Mouse (Mus musculus) urinary bladder, postnatal 36 days (tissue): ENCODE data around the gene Slc25a51.
"Not testable (repeated sequence)": the region's sequence is repeated elsewhere in the genome, so short reads cannot be mapped to it uniquely, and the experiment has no call there.

ENCODE experiments used
- DNase-seq, 2 experiments: peaks; one replicate each; pipeline ENCODE4 v3.0.0; 2022; ENCODE audit warnings: low spot score in 2 of 2, mixed read lengths in 1 of 2

Gene Slc25a51

GRCm38 (mm10) chr4:45399421-45400210 is 8.9 kb downstream of the Slc25a51 start:
- no peak for DNase-seq

- not testable (repeated sequence) for DNase-seq
Observed at GRCm38 (mm10) chr4:45398315-45398714, 10.3 kb downstream of the Slc25a51 start.

- DNase-seq: not testable (repeated sequence)
Observed at GRCm38 (mm10) chr4:45396211-45396610, 12.4 kb downstream of the Slc25a51 start.

DNA sequence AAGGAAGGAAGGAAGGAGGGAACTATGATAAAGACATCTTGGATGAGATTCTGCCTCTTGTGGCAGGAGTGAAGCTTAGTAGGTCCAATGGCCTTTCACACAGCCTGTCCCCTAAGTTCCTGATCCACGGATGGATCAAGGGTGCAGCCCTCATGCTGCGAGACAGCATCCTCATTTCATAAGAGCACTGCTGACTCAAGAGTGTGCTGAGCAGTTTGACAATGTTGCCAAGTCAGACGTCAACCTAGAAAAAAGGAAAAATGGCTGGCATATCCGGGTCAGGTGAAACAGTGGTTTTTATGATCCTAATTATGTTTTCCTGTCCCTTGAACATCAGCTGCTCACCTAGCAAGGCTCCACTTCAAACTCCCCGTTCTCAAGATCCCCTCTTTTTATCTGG is 14.9 kb downstream of the Slc25a51 start:
- DNase-seq: no peak

- DNase-seq: no peak
Observed at GRCm38 (mm10) chr4:45392994-45393393, 15.6 kb downstream of the Slc25a51 start.

GRCm38 (mm10) chr4:45392572-45392971 is 16.0 kb downstream of the Slc25a51 start:
- no peak for DNase-seq

DNA sequence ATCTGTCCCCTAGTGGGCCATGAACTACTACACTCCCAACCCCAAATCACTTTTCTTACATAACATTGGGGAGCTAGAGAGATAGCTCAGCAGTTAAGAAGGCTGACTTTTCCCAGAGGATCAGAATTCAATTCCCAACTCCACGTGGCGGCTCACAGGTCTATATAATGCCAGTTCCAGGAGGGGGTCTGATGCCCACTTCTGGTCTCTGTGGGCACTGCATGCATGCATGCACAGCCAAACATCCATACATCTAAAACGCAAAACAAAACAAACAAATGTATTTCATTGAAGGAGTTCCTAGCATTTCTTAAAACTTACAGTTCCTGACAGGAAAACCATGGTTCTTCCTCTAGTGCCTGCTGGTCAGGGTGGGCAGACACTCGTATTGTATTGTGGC is 16.5 kb downstream of the Slc25a51 start:
- no peak for DNase-seq

GRCm38 (mm10) chr4:45387296-45387695 is 21.3 kb downstream of the Slc25a51 start:
- DNase-seq: not testable (repeated sequence)

GRCm38 (mm10) chr4:45382133-45382532 is 26.4 kb downstream of the Slc25a51 start:
- DNase-seq: not testable (repeated sequence)

GRCm38 (mm10) chr4:45380903-45381580 is 27.5 kb downstream of the Slc25a51 start:
- not testable (repeated sequence) for DNase-seq

- DNase-seq: no peak
Observed at GRCm38 (mm10) chr4:45376573-45376972, 32.0 kb downstream of the Slc25a51 start.

DNA sequence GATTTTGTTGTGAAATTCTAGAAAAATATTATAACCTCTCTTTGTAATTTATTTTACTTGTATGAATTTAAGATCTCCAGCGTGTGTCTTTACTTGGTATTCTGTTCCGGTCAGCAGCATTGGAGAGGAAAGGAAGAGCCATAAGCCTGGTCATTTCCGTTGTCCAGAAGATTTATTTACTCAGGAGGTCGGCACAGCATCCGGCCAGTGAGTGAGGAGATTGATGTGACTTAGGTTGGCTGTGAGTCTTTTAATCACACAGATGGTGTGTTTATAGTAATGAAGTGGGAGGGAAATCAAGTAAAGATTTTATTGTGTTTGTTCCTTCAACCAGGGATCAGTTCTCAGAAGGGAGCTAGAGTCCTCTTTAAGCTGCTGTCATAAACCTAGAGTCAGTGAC is 33.7 kb downstream of the Slc25a51 start:
- DNase-seq: no peak

- no peak for DNase-seq
Observed at GRCm38 (mm10) chr4:45371261-45371660, 37.3 kb downstream of the Slc25a51 start.

GRCm38 (mm10) chr4:45356653-45357052 is 51.9 kb downstream of the Slc25a51 start:
- no peak for DNase-seq
